Mouse (Mus musculus): ENCODE data around the gene Scn1a. TPM values are rescaled to one million over a fixed set of nuclear protein-coding genes. Genes with fewer than 3 reads are reported as not detected.

The Scn1a gene
- total RNA-seq (2021) = under 1 TPM; 0.07 to 0.10 TPM
- long read RNA-seq, experiment 1 = 0 reads
- long read RNA-seq, experiment 2 = 0 reads

- intact Hi-C loops (cut with DNase I) = no loop called here
- DNase-seq = no peak
Observed at GRCm38 (mm10) chr2:66440711-66441110, at the start of gene Scn1a. TSS of gene Scn1a (minus strand) at chr2:66440840.

GRCm38 (mm10) chr2:66478395-66478794 is 37.8 kb upstream of the Scn1a start:
- intact Hi-C loops (cut with DNase I) = loop anchor here (10.0 kb wide), 1 partner anchor 166 kb away; no protein-coding TSS in a partner anchor
- no peak for DNase-seq

DNA sequence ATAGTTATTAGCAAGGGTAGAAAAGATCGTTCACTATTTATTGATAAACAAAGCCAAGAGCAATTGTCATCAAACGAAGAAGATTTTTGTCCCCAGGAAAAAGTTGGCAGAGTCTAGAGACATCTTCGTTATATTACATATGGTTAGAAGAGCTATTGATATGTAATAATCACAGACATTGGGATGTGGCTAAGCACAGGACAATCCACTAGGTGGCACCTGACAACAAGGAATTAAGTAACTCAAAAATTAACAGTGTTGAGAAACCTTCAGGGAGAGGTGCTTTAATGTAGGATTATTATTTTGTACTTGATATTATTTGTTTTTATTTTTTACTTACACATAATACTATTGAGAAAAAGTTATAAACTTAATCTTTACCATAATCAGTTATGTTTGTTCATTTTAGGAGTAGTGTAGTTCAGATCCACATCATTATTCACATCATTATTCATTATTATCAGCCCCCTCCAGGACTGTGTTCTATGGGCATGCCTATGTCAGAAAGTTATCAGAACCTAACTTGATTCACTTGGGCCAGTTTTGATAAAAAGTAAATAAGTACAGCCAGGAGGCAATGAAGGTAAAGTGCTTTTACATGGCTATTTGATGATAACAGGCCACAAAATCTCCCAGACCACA is 32.7 kb upstream of the Scn1a start:
- peak in 1 of 2 experiments; percentile 9 for DNase-seq
- intact Hi-C loops (cut with DNase I) = loop anchor here (1.0 to 10.0 kb wide), 2 partner anchors 171 to 326 kb away; no protein-coding TSS in a partner anchor

- DNase-seq = no peak
- intact Hi-C loops (cut with DNase I) = no loop called here
Observed at GRCm38 (mm10) chr2:66465484-66465883, 24.8 kb upstream of the Scn1a start.

GRCm38 (mm10) chr2:66464874-66465458 is 24.3 kb upstream of the Scn1a start:
- DNase-seq = no peak
- intact Hi-C loops (cut with DNase I) = no loop called here

DNA sequence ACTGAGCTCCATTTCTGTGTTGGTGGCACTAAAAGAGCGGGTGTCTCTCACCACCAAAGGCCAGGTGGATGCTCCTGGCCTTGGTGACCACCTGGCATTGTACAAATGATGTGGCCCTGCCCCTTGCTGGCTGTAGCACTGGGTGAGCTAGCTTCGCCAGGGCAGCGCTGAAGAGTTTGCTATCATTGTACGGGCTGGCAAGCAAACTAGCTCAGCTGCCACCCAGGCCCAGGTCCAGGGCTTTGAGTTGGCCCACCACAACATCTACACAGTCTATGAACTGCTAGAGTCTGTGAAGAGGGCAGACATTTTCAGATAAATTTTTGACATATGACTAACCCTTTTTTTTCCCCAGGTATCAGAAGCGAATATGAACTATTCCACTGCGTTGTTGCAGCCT is 23.3 kb upstream of the Scn1a start:
- no peak for DNase-seq
- intact Hi-C loops (cut with DNase I) = no loop called here

DNA sequence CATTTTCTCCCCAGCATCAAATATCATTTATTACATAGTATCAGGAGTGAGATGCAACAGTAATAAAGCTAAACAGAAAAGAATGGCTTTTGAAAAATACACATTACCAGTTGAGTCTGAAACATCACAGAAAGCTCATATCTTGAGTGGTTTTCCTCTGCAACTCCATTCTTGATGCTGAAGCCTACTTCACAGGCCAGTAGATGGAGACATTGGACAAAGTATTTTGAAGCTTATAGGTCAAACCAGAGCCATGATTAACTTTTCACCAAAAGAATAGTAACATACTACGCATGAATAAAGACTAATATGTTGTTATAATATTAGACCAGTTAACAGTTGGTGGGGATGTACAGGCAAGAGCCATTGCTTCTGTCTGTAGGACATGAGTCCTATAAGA is 21.8 kb upstream of the Scn1a start:
- intact Hi-C loops (cut with DNase I) = no loop called here
- no peak for DNase-seq

- intact Hi-C loops (cut with DNase I) = no loop called here
- DNase-seq = no peak
Observed at GRCm38 (mm10) chr2:66439764-66440471, 722 bp downstream of the Scn1a start.

DNA sequence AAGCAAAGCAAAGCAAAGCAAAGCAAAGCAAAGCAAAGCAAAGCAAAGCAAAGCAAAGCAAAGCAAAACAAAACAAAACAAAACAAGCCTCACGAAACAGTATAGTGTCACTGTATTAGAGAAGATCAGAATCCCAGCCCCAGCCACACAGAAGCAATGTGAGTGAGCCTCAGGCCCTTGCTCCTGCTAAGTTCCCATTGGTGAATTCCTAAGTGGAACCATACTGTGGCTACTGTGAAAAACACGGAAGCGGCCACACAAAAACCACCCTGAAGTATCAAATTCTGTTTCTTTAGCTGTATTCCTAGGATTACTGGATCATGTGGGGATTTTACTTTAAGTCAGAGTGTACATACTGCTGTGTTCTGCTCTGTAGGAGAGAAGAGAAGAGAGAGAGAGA is 4.4 kb downstream of the Scn1a start:
- intact Hi-C loops (cut with DNase I) = no loop called here
- no peak for DNase-seq

GRCm38 (mm10) chr2:66409740-66410290 is 30.8 kb downstream of the Scn1a start:
- intact Hi-C loops (cut with DNase I) = loop anchor here (2.0 to 5.0 kb wide), 2 partner anchors 73 to 153 kb away; partner anchors contain the start of gene Ttc21b
- peak in 1 of 2 experiments; percentile 45 for DNase-seq

GRCm38 (mm10) chr2:66408899-66409739 is 31.5 kb downstream of the Scn1a start:
- intact Hi-C loops (cut with DNase I) = loop anchor here (5.0 kb wide), 1 partner anchor 72 kb away; no protein-coding TSS in a partner anchor
- peak in 1 of 2 experiments; percentile 9 for DNase-seq

GRCm38 (mm10) chr2:66408456-66408855 is 32.2 kb downstream of the Scn1a start:
- intact Hi-C loops (cut with DNase I) = loop anchor here (5.0 kb wide), 1 partner anchor 71 kb away; no protein-coding TSS in a partner anchor

GRCm38 (mm10) chr2:66392586-66392985 is 48.1 kb downstream of the Scn1a start:
- DNase-seq = no peak
- intact Hi-C loops (cut with DNase I) = no loop called here

More at GRCm38 (mm10) chr2:66408456-66408855, 32.2 kb downstream of the Scn1a start:
- DNase-seq = no peak

- intact Hi-C loops (cut with DNase I) = no loop called here
Observed at GRCm38 (mm10) chr2:66367957-66368356, 72.7 kb downstream of the Scn1a start.

DNA sequence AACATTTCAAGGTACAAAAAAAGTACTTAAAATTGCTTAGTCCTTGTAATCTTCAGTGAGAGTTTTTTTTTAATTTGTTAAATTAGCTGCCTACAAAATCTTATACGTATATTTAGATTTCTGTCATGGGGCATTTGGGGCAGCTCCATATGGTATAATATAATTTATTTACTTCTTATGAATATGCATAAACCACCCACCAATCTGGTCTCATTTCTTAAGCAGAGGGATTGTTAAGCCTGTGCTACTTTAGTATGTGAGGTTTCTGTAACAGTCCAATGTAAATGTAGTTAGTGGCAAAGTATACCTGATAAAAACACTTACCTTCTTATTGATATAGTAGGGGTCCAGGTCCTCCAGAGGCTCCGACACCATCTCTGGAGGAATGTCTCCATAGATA is 90.0 kb downstream of the Scn1a start:
- intact Hi-C loops (cut with DNase I) = no loop called here
- DNase-seq = no peak

More at GRCm38 (mm10) chr2:66367957-66368356, 72.7 kb downstream of the Scn1a start:
- no peak for DNase-seq

- intact Hi-C loops (cut with DNase I) = no loop called here
- DNase-seq = no peak
Observed at GRCm38 (mm10) chr2:66346622-66347021, 94.0 kb downstream of the Scn1a start.

- intact Hi-C loops (cut with DNase I) = no loop called here
- no peak for DNase-seq
Observed at GRCm38 (mm10) chr2:66346181-66346580, 94.5 kb downstream of the Scn1a start.

GRCm38 (mm10) chr2:66337406-66337805 is 103.2 kb downstream of the Scn1a start:
- DNase-seq = no peak
- intact Hi-C loops (cut with DNase I) = loop anchor here (5.0 kb wide), 1 partner anchor 70 kb away; no protein-coding TSS in a partner anchor

DNA sequence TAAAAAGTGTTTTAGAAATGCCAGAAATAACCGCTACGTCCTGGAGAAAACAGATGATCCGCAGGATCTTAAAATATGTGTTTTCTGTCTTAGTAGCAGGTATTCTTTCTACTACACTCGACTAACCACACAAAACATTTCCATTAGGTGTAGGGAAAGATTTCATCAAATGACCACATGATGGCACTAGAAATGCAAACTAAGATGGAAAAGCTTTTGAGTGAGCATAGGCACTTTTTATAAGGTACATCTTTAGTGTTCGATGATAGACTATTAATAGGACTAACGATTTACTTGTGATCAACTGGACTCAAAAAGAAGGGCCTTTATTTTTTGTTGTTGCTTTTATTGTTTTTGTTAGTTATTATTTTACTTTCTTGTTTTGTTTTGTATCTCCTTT is 104.2 kb downstream of the Scn1a start:
- no peak for DNase-seq
- intact Hi-C loops (cut with DNase I) = loop anchor here (5.0 kb wide), 1 partner anchor 71 kb away; no protein-coding TSS in a partner anchor

DNA sequence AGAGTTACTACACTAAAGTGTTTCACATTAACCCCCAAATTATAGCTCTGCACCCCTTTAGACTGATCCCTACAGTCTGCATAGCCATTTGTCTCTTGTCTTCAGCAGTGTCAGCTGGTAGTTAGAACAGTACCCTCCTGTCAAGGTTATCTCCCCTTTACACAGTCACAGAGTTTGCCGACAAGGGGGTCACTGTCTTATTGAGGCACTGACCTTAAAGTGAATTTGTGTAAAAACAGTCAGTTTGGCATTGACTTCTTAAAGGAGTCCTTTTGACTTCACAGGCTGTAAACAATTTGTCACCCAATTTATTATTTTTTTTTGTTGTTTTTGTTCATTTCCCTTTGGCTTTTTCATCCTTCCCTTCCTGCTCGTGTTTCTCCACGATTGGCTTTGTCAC is 168.1 kb downstream of the Scn1a start:
- intact Hi-C loops (cut with DNase I) = no loop called here
- DNase-seq = no peak

Measured in heart, postnatal 14 days (tissue).